Mouse (Mus musculus) T-helper 1 cell (primary cell): Measurements from ENCODE around the gene Nol9.

Source experiments
- in situ Hi-C: fragments of 300-600 bp; cut with MboI, MseI; formaldehyde crosslinking; loops from one replicate; pipeline ENCODE4 v1.15.1; 2025; ENCODE audit warnings: high pct_unique_total_duplicates

Gene Nol9

DNA sequence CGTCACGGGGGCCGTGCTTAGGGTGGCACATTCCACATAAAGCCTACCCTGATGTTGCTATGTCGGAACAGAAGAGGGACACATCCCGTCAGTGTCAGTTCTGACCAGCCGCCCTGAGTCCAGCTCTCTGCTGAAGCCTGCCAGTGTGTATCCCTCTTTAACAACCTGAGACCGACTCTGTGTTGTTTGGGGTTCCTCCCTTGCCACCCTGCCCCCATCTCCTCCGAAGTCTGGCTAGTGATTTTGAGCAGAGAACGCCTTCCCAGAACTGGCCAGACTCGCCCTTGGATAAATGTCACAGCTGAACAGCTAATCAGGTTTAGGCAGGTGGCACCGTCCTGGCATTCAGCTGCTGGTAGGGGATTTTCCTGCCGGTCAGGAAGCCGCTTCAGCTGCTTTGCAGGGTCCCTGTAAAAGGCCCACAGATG, 28.4 kb upstream of the Nol9 start:
- in situ Hi-C loops, result no loop called here

DNA sequence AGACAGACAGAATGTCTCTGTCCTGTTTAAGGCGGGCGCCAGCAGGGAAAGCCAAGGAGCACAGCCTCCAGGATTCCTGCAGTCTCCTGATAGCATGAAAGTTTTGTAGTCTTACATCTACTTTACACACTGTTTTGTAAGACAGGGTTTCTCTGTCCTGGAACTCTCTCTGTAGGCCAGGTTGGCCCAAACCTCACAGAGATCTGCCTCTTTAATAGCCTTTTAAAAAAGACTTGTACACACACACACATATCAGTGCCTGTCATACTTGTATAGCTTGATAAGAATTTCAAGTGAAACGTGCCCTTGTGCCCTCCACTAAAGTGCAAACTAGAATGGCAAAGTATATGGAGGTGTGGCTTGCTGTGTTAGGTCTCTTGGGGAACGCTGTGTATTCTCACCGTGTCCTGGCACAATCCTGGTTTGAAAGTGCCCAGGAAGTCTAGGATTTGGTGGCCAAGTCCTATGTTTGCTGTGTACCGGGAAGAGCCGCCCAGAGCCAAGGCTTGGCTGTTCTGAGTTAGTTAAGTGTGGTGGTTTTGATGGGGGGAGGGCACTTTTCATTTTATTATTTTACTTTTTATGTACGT, 27.9 kb upstream of the Nol9 start:
- in situ Hi-C loops, result no loop called here

DNA sequence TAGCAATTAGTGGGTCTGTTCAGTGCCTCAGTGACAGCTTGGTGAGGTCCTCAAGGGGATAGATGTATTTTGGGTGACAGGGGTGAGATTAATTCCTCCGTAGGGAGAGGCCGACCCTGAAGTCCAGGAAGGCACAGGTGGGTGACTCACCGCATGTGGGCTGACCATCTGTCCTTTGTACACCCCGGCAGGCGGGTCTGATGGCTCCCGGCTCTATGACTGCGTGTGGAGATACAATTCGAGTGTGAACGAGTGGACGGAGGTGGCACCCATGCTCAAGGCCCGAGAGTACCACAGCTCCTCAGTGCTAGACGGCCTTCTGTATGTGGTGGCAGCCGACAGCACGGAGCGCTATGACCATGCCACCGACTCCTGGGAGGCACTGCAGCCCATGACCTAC, 27.0 kb upstream of the Nol9 start:
- in situ Hi-C loops, result no loop called here

- in situ Hi-C loops, result no loop called here
Observed at GRCm38 (mm10) chr4:152013036-152013813, 25.9 kb upstream of the Nol9 start.

- in situ Hi-C loops, result no loop called here
Observed at GRCm38 (mm10) chr4:152019073-152019472, 20.0 kb upstream of the Nol9 start.

- in situ Hi-C loops, result no loop called here
Observed at GRCm38 (mm10) chr4:152020024-152020423, 19.1 kb upstream of the Nol9 start.

DNA sequence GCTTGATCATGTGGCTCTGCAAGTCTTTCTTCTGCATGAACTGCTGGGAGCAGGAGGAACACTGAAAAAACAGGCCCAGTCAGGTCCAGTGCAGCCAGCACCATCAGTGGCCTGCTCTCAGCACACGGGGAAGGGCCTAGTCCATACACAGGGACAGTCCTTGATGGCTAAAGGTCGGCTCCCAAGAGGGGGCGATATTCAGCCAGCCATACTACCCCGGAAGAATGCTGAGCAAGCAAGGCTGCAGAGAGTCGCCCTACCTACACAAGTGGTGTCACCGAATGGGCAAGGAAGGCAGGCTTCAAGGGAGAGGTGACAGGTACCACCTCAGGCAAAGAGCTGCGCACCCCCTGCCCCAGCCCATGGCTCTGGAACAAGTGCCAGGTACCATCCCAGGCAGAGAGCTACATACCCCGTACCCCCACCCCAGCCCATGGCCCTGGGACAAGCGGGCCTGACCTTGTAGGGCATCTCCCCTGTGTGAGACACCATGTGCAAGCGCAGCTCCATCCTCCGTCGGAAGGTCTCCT, 17.5 kb upstream of the Nol9 start:
- in situ Hi-C loops, result no loop called here

GRCm38 (mm10) chr4:152022506-152022905, 16.6 kb upstream of the Nol9 start:
- in situ Hi-C loops, result no loop called here

DNA sequence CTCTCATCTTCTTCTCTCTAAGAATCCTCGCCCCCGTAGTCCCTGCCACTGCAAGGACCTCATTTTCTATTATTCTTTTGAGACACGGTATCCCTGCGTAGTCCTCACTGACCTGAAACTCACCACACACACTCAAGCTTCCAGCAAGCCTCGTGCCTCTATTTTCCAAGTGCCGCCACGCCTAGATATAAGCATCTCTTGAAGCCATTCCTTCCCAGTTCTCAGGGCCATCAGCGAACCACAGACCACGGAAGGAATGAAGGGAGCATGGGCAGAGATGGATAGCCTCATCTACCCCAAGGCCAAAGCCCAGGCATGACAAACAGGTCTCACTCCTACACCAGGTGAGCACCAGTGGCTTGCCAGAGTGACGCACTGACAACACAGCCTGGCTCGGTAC, 14.6 kb upstream of the Nol9 start:
- in situ Hi-C loops, result no loop called here

GRCm38 (mm10) chr4:152026751-152027508, 12.2 kb upstream of the Nol9 start:
- in situ Hi-C loops, result loop anchor here (5.0 kb wide), 1 partner anchor 45 kb away; no protein-coding TSS in a partner anchor

GRCm38 (mm10) chr4:152027524-152027923, 11.6 kb upstream of the Nol9 start, which contains the start of gene Zbtb48:
Gene Zbtb48 (minus strand): TSS chr4:152027671.
- in situ Hi-C loops, result loop anchor here (5.0 kb wide), 1 partner anchor 45 kb away; no protein-coding TSS in a partner anchor

GRCm38 (mm10) chr4:152028456-152028855, 10.7 kb upstream of the Nol9 start:
- in situ Hi-C loops, result loop anchor here (5.0 kb wide), 1 partner anchor 46 kb away; no protein-coding TSS in a partner anchor

DNA sequence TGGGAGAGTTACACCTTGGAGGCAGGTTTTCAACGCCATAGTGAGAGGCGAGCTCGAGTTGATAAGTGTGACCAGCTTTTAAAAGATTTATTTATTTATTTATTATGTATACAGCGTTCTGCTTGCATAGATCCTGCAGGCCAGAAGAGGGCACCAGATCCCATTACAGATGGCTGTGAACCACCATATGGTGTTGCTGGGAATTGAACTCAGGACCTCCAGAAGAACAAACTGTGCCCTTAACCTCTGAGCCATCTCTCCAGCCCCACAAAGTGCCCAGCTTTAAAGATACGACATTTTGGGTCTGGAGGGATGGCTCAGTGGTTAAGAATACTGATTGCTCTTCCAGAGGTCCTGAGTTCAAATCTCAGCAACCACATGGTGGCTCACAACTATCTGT, 10.0 kb upstream of the Nol9 start:
- in situ Hi-C loops, result loop anchor here (5.0 kb wide), 1 partner anchor 47 kb away; no protein-coding TSS in a partner anchor

DNA sequence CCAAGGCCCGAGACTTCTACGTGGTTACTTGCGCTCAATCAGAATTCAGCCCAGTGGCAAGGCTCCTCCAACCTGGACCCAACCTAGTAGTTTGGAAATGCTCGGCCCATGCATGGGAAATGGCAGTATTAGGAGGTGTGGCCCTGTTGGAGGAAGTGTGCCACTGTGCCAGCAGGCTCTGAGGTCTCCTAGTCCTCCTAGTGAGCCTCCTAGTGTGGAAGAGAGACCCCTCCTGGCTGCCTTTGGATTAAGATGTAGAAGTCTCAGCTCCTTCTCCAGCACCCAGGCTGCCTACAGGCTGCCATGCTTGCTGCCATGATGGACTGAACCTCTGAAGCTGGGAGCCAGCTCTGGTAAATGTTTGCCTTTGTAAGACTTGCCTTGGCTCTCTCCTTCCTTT, 9.1 kb upstream of the Nol9 start:
- in situ Hi-C loops, result loop anchor here (5.0 kb wide), 2 partner anchors 48 to 93 kb away; no protein-coding TSS in a partner anchor

DNA sequence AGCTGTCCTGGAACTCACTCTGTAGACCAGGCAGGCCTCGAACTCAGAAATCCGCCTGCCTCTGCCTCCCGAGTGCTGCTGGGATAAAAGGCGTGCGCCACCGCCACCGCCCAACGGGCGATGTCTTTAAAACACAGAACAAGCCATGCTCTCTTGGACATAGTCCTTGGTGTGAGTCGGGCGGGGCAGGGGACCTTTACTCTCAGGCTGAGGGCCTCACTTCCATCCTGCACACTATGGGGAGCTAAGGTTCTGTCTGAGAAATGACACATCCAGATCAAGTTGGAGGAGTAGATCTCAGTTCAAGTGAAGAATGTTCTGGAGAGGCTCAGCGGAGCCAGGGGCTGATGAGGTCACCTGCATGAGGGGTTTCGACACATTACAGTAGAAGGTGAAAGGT, 6.2 kb upstream of the Nol9 start:
- in situ Hi-C loops, result loop anchor here (5.0 kb wide), 1 partner anchor 96 kb away; no protein-coding TSS in a partner anchor

- in situ Hi-C loops, result loop anchor here (5.0 kb wide), 1 partner anchor 81 kb away; the partner anchor contains the start of gene Tnfrsf25
Observed at GRCm38 (mm10) chr4:152036464-152036863, 2.7 kb upstream of the Nol9 start.

DNA sequence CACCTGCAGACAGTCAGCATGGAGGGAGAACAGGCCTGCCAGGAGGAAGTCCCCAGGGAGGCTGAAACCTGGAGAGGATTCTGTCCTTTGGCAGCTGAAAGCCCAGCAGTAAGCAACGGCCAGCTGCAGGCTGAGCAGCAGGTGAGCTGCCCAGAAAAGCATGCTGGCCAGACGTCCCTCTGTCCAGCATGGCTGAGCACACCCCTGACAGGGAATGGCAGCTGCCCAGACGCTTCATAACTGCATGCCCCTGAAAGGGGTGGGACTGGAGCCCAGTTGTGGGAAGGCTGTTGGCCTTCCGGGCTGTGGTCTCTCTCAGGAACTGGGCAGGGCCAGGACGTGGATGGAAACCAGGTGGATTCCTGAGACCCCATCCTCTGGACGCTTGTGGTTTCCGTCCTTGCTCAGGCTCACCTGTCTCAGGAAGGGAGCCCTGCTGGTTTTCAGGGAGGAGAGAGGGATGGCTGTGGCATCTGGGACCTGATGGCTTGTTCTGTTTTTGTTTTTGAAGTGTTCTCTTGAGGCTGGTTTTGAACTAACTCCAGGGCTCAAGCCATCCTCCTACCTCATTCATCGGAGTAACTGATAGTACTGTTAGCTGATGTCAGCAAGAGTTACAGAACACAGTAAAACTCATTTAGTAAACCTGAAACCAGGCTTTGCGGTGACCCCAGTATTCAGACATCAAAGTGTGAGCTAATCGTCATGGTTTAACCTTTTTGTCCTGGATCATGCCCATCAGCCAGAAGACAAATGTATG, 716 bp upstream of the Nol9 start, which contains the start of gene Tas1r1:
Tas1r1 (minus strand) TSS at position 344 of the 760 bp plus-strand sequence.
- in situ Hi-C loops, result loop anchor here (5.0 kb wide), 1 partner anchor 79 kb away; the partner anchor contains the start of gene Tnfrsf25

GRCm38 (mm10) chr4:152039831-152040310, 750 bp downstream of the Nol9 start:
- in situ Hi-C loops, result loop anchor here (5.0 kb wide), 1 partner anchor 77 kb away; the partner anchor contains the start of gene Tnfrsf25

- in situ Hi-C loops, result no loop called here
Observed at GRCm38 (mm10) chr4:152041924-152042641, 3.0 kb downstream of the Nol9 start.

- in situ Hi-C loops, result no loop called here
Observed at GRCm38 (mm10) chr4:152043171-152043570, 4.0 kb downstream of the Nol9 start.
